Mouse (Mus musculus) heart, embryonic 10.5 days (tissue): ENCODE results near the gene Bag3. TPM values are rescaled to one million over a fixed set of nuclear protein-coding genes. Genes with fewer than 3 reads are reported as not detected.

Experiments
- DNase-seq: peaks from one replicate; pipeline ENCODE4 v3.0.0-alpha.2; 2017; ENCODE audit warnings: low spot score
- H3K27ac ChIP-seq: fragments of 300-500 bp; sonication (generic); 2 replicates; pipeline ENCODE4 v1.5.1; 2016; ENCODE audit warnings: mild to moderate bottlenecking
- H3K27me3 ChIP-seq: fragments of 300-500 bp; sonication (generic); 2 replicates; pipeline ENCODE4 v1.6.1; 2016; ENCODE audit warnings: mild to moderate bottlenecking; ENCODE audit not compliant: poor library complexity, insufficient read depth, severe bottlenecking
- H3K36me3 ChIP-seq: fragments of 300-500 bp; sonication (generic); 2 replicates; pipeline ENCODE4 v1.6.1; 2016; ENCODE audit warnings: mild to moderate bottlenecking, moderate library complexity
- H3K4me1 ChIP-seq: fragments of 300-500 bp; sonication (generic); 2 replicates; pipeline ENCODE4 v1.6.1; 2016; ENCODE audit warnings: mild to moderate bottlenecking
- H3K4me3 ChIP-seq: fragments of 300-500 bp; sonication (generic); 2 replicates; pipeline ENCODE4 v1.5.1; 2016; ENCODE audit warnings: mild to moderate bottlenecking, moderate library complexity
- H3K9me3 ChIP-seq: fragments of 300-500 bp; sonication (generic); 2 replicates; pipeline ENCODE4 v1.6.1; 2016; ENCODE audit warnings: mild to moderate bottlenecking, moderate library complexity
- WGBS: fragments of 180-500 bp; shearing (Covaris S2); methylation state at CpG from one replicate; pipeline ENCODE4 v1.1.7; 2016; 5-methylcytosine and 5-hydroxymethylcytosine counted together
- polyA plus RNA-seq: library from polyadenylated mRNA; unstranded; fragments of >200 nt; fragmentation: Nextera tagmentation; extraction: Ambion mirVana; gene quantifications from 2 replicates; pipeline ENCODE4 v1.2.1, GENCODE M21; 2016

Gene Bag3
- polyA plus RNA-seq, 1 experiment from 2014 or later = 13.3 TPM

DNA sequence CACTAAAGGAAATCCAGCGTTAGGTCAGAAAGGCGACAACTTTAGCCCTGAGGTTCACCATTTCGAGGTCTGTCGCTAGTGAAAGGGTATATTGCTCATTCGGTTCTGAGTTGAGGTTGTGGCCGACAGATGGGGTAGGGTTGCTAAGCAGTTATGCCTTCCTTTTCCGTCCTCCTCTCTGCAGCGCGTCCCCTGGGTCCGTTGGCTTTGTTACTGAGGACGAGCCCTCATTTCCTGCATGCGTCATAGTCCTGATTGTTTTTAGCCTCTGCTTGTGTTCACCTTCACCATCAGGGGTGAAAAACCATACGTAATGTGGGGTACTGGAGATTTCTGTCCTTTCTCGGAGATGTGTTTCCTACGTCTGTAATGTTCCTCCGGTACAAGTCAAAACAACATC is 17.3 kb downstream of the Bag3 start:
- 82% methylated on average over 16 of the region's 16 CpGs for WGBS
- H3K36me3 ChIP-seq = peaks cover 59% of the 10 kb centered on the region
- peaks cover 77% of the 10 kb centered on the region for H3K4me1 ChIP-seq

GRCm38 (mm10) chr7:128541186-128541585 is 17.8 kb downstream of the Bag3 start:
- Histone ChIP-seq H3K9me3 (no peaks in the 10 kb centered on the region), H3K4me3 (no peak overlapping the region), H3K4me1 (peaks cover 73% of the 10 kb centered on the region), H3K27ac (peak overlapping the region; percentile 64; the same call in 1 of the 2 replicates), H3K36me3 (peaks cover 63% of the 10 kb centered on the region), H3K27me3 (no peaks in the 10 kb centered on the region)
- no peak for DNase-seq
- 70% methylated on average over 9 of the region's 9 CpGs for WGBS

More for the DNA sequence above, 17.3 kb downstream of the Bag3 start:
- Histone ChIP-seq H3K27me3 (no peaks in the 10 kb centered on the region), H3K4me3 (no peak overlapping the region), H3K27ac (peak overlapping the region; percentile 64; the same call in 1 of the 2 replicates), H3K9me3 (no peaks in the 10 kb centered on the region)
- no peak for DNase-seq

- DNase-seq = no peak
- H3K4me3 ChIP-seq = no peak overlapping the region
- H3K4me1 ChIP-seq = peaks cover 67% of the 10 kb centered on the region
- 79% methylated on average over 17 of the region's 17 CpGs for WGBS
- peak overlapping the region; percentile 64 for H3K27ac ChIP-seq
- peaks cover 69% of the 10 kb centered on the region for H3K36me3 ChIP-seq
- no peaks in the 10 kb centered on the region for H3K9me3 ChIP-seq
- H3K27me3 ChIP-seq = no peaks in the 10 kb centered on the region
Observed at GRCm38 (mm10) chr7:128541771-128542170, 18.4 kb downstream of the Bag3 start.

DNA sequence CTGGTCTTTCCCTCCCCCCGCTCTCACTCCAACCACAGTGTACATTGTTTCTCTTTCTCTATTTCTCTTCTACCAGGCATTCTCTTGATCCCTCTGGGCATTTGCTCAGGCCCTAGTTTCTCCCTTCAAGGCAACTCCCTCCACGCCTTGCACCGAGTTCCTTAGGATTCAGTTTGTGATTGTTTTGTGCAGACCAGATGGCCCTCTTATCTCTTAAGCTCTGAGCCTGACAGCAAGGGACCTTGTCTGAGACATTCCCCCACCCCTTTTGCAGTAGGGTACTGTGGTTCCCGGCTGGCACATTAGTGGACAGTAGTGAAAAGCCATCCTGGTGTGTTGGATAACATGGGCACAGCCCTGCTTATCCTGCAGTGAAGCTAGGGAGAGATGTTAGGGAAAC is 19.1 kb downstream of the Bag3 start:
- Histone ChIP-seq H3K27me3 (no peaks in the 10 kb centered on the region), H3K4me1 (peaks cover 61% of the 10 kb centered on the region), H3K36me3 (peaks cover 76% of the 10 kb centered on the region), H3K9me3 (no peaks in the 10 kb centered on the region), H3K27ac (peak overlapping the region; percentile 64), H3K4me3 (no peak overlapping the region)
- 32% methylated on average over 4 of the region's 4 CpGs for WGBS
- DNase-seq = no peak

GRCm38 (mm10) chr7:128543148-128543855 is 19.9 kb downstream of the Bag3 start:
- Histone ChIP-seq H3K9me3 (no peaks in the 10 kb centered on the region), H3K36me3 (peaks cover 85% of the 10 kb centered on the region), H3K4me3 (no peak overlapping the region), H3K27ac (peak overlapping the region; percentile 64; the same call in 1 of the 2 replicates), H3K4me1 (peaks cover 52% of the 10 kb centered on the region), H3K27me3 (no peaks in the 10 kb centered on the region)
- no peak for DNase-seq
- WGBS = 66% methylated on average over 14 of the region's 14 CpGs

DNA sequence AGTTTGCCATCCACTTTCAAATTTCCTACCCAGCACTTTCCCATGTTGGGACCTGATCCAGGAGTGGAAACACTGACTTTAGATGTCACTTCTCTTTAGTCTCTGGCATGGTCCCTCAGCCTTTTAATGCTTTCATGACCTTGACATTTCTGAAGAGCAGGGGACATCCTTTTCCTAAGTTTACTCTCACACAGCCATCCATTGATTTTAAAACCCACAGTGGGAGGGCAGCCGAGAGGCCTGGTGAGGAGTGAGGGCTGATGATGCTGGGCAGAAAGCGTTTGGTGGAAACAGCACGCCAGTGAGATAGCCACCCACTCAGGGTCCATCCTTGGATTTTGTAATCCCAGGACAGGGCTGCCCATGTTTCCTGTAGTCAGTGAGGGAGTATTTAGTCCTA is 20.5 kb downstream of the Bag3 start:
- peaks cover 51% of the 10 kb centered on the region for H3K4me1 ChIP-seq
- DNase-seq = no peak
- WGBS = 72% methylated on average over 3 of the region's 3 CpGs
- H3K9me3 ChIP-seq = no peaks in the 10 kb centered on the region
- H3K36me3 ChIP-seq = peaks cover 87% of the 10 kb centered on the region
- H3K4me3 ChIP-seq = no peak overlapping the region
- H3K27ac ChIP-seq = no peak overlapping the region
- H3K27me3 ChIP-seq = no peaks in the 10 kb centered on the region

DNA sequence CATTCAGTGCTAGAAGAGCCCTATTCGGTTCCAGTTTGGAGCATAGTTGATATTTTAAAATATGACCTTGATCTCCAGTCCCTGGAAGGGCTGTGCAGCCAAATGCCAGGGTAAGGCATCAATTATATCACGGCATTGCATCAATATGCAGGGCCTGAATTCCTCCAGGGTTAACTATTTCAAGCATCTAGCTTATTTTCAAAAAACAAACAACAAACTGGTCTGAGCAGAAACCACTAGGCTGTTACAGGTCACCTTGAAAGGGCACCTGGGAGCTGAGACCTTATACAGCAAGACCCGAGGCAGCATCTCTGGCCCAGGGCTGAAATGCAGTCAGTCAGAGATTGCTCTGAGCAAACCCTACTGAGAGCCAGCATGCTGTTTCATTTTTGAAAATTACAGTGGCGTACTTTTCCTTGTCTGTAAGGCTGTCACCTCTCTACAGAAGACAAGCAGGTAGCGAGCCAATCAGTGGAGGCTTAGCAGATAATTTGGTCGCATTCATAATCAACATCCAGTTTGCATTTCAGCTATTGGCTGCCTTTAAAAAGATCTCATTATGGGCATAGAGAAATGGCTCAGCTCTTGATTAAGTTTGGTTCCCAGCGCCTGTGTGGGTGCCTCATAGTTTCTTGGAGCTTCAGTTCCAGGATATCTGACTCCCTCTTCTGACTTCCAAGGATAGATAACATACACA is 21.3 kb downstream of the Bag3 start:
- Histone ChIP-seq H3K4me1 (peaks cover 49% of the 10 kb centered on the region), H3K4me3 (no peak overlapping the region), H3K36me3 (peaks cover 85% of the 10 kb centered on the region), H3K9me3 (no peaks in the 10 kb centered on the region), H3K27me3 (no peaks in the 10 kb centered on the region), H3K27ac (no peak overlapping the region)
- 91% methylated on average over 7 of the region's 7 CpGs for WGBS
- DNase-seq = no peak

DNA sequence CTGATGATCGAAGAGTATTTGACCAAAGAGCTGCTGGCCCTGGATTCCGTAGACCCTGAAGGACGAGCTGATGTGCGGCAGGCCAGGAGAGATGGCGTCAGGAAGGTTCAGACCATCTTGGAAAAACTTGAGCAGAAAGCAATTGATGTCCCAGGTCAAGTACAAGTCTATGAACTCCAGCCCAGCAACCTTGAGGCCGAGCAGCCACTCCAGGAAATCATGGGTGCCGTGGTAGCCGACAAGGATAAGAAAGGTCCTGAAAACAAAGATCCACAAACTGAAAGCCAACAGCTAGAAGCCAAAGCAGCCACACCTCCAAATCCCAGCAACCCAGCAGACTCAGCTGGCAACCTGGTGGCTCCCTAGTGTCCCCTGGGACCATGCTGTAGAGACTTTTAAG is 22.6 kb downstream of the Bag3 start:
- H3K4me1 ChIP-seq = peaks cover 43% of the 10 kb centered on the region
- peaks cover 73% of the 10 kb centered on the region for H3K36me3 ChIP-seq
- H3K4me3 ChIP-seq = no peak overlapping the region
- 96% methylated on average over 8 of the region's 8 CpGs for WGBS
- no peaks in the 10 kb centered on the region for H3K27me3 ChIP-seq
- H3K9me3 ChIP-seq = no peaks in the 10 kb centered on the region
- DNase-seq = peak; percentile 63
- no peak overlapping the region for H3K27ac ChIP-seq

DNA sequence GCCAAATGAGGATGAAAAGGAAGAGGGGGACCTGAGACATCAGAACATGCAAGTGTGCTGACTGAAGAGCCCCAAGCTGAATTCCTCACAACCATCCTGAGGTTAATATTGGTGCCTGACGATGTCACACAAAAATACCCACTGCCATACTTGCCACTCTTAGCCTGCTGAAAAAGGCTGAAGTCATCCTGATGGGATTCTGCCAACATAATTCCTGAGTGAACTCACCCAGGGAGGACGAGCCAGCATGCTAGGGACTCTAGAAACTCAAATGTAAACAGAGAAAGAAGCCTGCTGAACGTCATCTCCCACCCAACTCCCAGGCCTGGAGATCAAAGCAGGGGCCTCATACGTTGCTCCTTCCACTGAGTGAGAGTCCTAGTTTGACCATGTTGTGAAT is 25.7 kb downstream of the Bag3 start:
- peaks cover 43% of the 10 kb centered on the region for H3K36me3 ChIP-seq
- H3K27me3 ChIP-seq = no peaks in the 10 kb centered on the region
- peak overlapping the region; percentile 7; the same call in 1 of the 2 replicates for H3K27ac ChIP-seq
- no peak overlapping the region for H3K4me3 ChIP-seq
- peak; percentile 69 for DNase-seq
- WGBS = 25% methylated on average over 4 of the region's 4 CpGs
- peaks cover 25% of the 10 kb centered on the region; the same call in 1 of the 2 replicates for H3K4me1 ChIP-seq
- H3K9me3 ChIP-seq = no peaks in the 10 kb centered on the region

DNA sequence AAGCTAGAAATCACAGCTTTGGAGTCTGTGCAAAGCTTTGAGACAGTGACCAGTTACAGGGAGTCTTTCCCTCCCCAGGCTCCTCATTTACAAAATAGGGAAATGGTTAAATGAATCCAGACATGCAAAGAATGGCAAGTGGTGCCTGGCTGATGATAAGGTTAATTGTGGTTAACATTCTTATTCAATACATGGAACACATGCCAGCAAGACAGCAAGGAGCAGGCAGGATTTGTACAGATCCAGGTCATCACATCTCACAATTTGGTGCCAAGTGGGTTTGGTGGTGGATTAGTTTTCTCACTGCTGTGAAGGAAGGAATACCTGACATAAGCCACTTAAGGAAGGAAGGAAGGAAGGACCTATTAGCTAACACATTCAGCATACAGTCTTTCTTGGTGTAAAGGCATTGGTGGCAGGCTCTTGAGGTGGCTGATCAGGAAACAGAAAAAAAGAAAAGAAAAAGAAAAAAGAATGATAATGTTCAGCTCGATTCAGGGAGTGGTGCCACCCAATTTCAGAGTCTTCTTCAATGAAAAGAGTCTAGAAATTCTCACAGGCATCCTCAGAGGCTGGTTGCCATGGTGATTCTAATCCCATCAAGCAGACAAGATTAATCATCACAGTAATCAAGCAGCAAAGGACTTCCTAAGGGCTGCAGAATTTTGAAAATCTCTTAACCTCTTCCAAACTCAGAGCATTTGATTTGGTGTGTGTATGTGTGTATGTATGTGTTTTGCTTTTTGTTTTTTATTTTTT is 27.1 kb downstream of the Bag3 start:
- H3K36me3 ChIP-seq = peaks cover 31% of the 10 kb centered on the region
- no peaks in the 10 kb centered on the region for H3K27me3 ChIP-seq
- H3K9me3 ChIP-seq = no peaks in the 10 kb centered on the region
- 32% methylated on average over 1 of the region's 1 CpGs for WGBS
- peaks cover 31% of the 10 kb centered on the region for H3K4me1 ChIP-seq
- H3K27ac ChIP-seq = no peak overlapping the region
- H3K4me3 ChIP-seq = no peak overlapping the region
- DNase-seq = no peak

GRCm38 (mm10) chr7:128551087-128551457 is 27.7 kb downstream of the Bag3 start:
- WGBS = 65% methylated on average over 3 of the region's 3 CpGs
- H3K4me1 ChIP-seq = peaks cover 31% of the 10 kb centered on the region
- no peaks in the 10 kb centered on the region for H3K9me3 ChIP-seq
- H3K4me3 ChIP-seq = no peak overlapping the region
- no peaks in the 10 kb centered on the region for H3K27me3 ChIP-seq
- H3K27ac ChIP-seq = no peak overlapping the region
- H3K36me3 ChIP-seq = peaks cover 25% of the 10 kb centered on the region
- no peak for DNase-seq

DNA sequence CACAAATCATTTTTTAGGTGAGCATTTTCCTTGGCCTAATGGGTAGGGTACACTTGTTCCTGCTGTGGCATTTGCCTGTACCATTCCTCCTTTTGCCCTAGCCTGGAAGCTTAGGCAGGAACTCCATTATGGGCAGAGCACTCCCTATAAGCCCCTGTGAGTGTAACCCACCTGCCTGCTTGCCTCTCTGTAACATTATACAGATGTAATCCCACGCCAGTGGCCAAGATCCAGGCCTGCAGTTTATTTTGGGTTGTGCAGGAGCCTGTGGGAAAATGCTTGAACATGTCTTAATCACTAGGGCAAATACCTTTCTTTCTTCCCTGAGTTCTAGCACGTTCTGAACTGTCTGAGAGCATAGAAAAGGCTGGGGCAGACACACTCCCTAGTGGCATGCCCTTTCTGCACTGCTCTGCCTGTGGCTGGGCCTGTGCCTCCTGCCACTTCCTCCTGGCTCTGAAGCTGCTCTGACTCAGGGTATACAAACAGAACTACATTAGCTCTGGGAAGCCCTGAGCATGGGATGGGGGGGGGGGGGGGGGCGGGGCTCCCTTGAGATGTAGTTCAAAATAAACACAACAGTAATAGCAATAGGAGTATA is 29.8 kb downstream of the Bag3 start:
- Histone ChIP-seq H3K4me3 (no peak overlapping the region), H3K9me3 (no peaks in the 10 kb centered on the region), H3K4me1 (peaks cover 31% of the 10 kb centered on the region), H3K27me3 (no peaks in the 10 kb centered on the region), H3K27ac (no peak overlapping the region), H3K36me3 (peaks cover 4% of the 10 kb centered on the region)
- 28% methylated on average over 3 of the region's 3 CpGs for WGBS
- DNase-seq = no peak
